Mouse (Mus musculus) liver, postnatal 0 days (tissue): ENCODE data around the gene Daam2. TPM values are rescaled to one million over a fixed set of nuclear protein-coding genes. Genes with fewer than 3 reads are reported as not detected.

ENCODE experiments used
- ATAC-seq: fragments of 200-750 bp; cut with Nextera tagmentation; 2 replicates; pipeline ENCODE4 v1.8.0; 2017; ENCODE audit warnings: mild to moderate bottlenecking, moderate library complexity
- DNase-seq: peaks from one replicate; pipeline ENCODE4 v3.0.0-alpha.2; 2016
- H3K27ac ChIP-seq: fragments of 300-500 bp; sonication (generic); 2 replicates; pipeline ENCODE4 v1.5.1; 2014; ENCODE audit warnings: antibody characterized with exemption, moderate library complexity, mild to moderate bottlenecking, low read depth
- H3K27me3 ChIP-seq: fragments of 300-500 bp; sonication (generic); 2 replicates; pipeline ENCODE4 v1.6.1; 2014; ENCODE audit warnings: low read length, control low read depth, mixed read lengths; ENCODE audit not compliant: insufficient read depth
- H3K36me3 ChIP-seq: fragments of 300-500 bp; sonication (generic); replicated peaks from 2 replicates; pipeline ENCODE4 v1.6.1; 2014; ENCODE audit warnings: mild to moderate bottlenecking, control low read depth, low read length, moderate library complexity, mixed read lengths; ENCODE audit not compliant: insufficient read depth
- H3K4me1 ChIP-seq: fragments of 300-500 bp; sonication (generic); 2 replicates; pipeline ENCODE4 v1.6.1; 2014; ENCODE audit warnings: antibody characterized with exemption, mild to moderate bottlenecking, control low read depth; ENCODE audit not compliant: insufficient read depth
- H3K4me2 ChIP-seq: fragments of 300-500 bp; sonication (generic); 2 replicates; pipeline ENCODE4 v1.6.1; 2014; ENCODE audit warnings: low read depth, mild to moderate bottlenecking, low read length, moderate library complexity, mixed read lengths
- H3K4me3 ChIP-seq: fragments of 300-500 bp; sonication (generic); 2 replicates; pipeline ENCODE4 v1.5.1; 2014; ENCODE audit warnings: low read depth, low read length
- H3K9ac ChIP-seq: fragments of 300-500 bp; sonication (generic); replicated peaks from 2 replicates; pipeline ENCODE4 v1.6.1; 2014; ENCODE audit warnings: mild to moderate bottlenecking, moderate library complexity
- H3K9me3 ChIP-seq: fragments of 300-500 bp; sonication (generic); 2 replicates; pipeline ENCODE4 v1.6.1; 2016; ENCODE audit warnings: mild to moderate bottlenecking, control low read depth, low read length, mixed read lengths
- CTCF ChIP-seq: sonication (generic); IDR thresholded peaks from 2 replicates; pipeline ENCODE4 v1.5.1; 2016; ENCODE audit warnings: antibody characterized with exemption, low read depth
- EP300 ChIP-seq: IDR thresholded peaks from 2 replicates; pipeline ENCODE4 v1.6.1; 2016; ENCODE audit warnings: antibody characterized with exemption, low read depth, mild to moderate bottlenecking
- WGBS: fragments of 180-500 bp; shearing (Covaris S2); extraction: QIAGEN DNeasy Blood & Tissue Kit; methylation state at CpG from one replicate; pipeline ENCODE4 v1.1.7; 2014; ENCODE audit not compliant: insufficient replicate concordance; 5-methylcytosine and 5-hydroxymethylcytosine counted together
- polyA plus RNA-seq: library from polyadenylated mRNA; unstranded; fragments of >200 nt; fragmentation: Nextera tagmentation; extraction: Ambion mirVana; gene quantifications from 2 replicates; pipeline ENCODE4 v1.2.1, GENCODE M21; 2015

Gene Daam2
- polyA plus RNA-seq, 1 experiment from 2014 or later, result 0.23 TPM

DNA sequence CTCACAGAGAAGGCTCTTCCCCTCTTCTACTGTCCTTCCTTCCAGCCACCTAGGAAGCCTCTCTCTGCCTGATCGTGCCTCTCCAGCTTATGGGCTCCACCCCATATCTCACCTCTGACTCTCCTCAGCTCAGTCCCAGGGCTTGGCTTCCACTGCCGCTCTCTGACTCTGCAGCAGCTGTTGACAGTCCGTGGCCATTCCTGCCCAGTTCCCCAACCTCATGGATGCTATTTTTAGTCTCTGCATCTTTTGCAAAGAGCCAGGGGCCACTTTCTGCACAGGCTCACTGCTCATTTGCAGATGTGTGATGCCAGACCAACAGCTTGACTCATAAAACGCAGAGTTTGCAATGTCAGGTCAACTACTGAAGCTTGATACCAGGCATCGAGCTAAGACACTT is 75.0 kb downstream of the Daam2 start:
- DNase-seq (no peak), ATAC-seq (no peak)
- Histone ChIP-seq H3K36me3 (no peaks in the 10 kb centered on the region), H3K27me3 (no peaks in the 10 kb centered on the region), H3K9me3 (no peaks in the 10 kb centered on the region), H3K4me1 (no peaks in the 10 kb centered on the region), H3K27ac (no peak overlapping the region), H3K4me3 (no peak overlapping the region), H3K4me2 (no peak overlapping the region), H3K9ac (no peak overlapping the region)
- 54% methylated on average over 5 of the region's 5 CpGs for WGBS
- TF ChIP-seq EP300 (no peak), CTCF (no peak)

DNA sequence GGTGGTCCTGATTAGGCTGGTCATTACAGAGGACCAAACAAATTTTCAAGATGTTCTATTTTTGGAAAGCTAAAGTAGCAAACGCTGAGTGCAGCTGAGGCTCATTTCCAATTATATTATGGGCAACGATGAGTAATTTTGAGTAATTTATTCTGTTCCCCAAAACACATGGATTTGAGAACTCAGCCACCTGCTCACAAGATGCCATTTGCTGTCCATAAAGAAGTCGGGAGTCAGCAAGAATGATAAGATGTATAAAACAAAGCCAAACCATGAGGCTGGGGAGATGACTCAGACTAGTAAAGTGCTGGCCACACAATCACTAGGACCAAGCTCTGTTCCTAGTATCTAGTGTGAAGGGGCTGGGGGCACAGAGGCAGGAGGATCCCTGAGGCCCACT is 79.7 kb downstream of the Daam2 start:
- ATAC-seq, result no peak
- H3K27ac ChIP-seq, result no peak overlapping the region
- no peak overlapping the region for H3K9ac ChIP-seq
- no peaks in the 10 kb centered on the region for H3K36me3 ChIP-seq
- no peak overlapping the region for H3K4me3 ChIP-seq
- no peaks in the 10 kb centered on the region for H3K4me1 ChIP-seq
- 70% methylated on average over 3 of the region's 3 CpGs for WGBS
- H3K27me3 ChIP-seq, result no peaks in the 10 kb centered on the region
- TF ChIP-seq CTCF, result no peak
- H3K4me2 ChIP-seq, result no peak overlapping the region
- no peak for DNase-seq
- no peaks in the 10 kb centered on the region for H3K9me3 ChIP-seq

DNA sequence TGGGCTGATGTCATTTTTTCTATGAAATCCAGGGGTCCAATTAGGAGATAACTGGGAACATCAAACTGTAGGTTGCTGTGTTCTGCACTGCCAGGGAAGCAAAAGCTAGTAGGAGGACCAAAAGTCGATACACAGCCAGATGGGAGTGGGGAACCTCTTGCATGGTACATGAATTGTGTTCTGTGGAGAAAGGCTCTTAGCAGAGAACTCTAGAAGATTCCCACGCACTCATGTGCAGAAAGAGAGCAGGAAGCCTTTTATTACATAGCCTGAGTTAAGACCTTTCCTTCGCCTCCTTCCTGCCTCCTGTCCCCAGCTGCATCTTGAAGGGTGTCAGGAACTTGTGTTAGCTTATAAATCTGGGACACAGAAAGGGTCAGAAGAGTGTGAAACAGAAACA is 82.3 kb downstream of the Daam2 start:
- Histone ChIP-seq H3K27ac (no peak overlapping the region), H3K36me3 (no peaks in the 10 kb centered on the region), H3K27me3 (no peaks in the 10 kb centered on the region), H3K4me2 (no peak overlapping the region), H3K9ac (no peak overlapping the region), H3K4me3 (no peak overlapping the region), H3K4me1 (no peaks in the 10 kb centered on the region), H3K9me3 (no peaks in the 10 kb centered on the region)
- ATAC-seq (no peak), DNase-seq (no peak)
- TF ChIP-seq CTCF (no peak), EP300 (no peak)
- WGBS, result 68% methylated on average over 3 of the region's 3 CpGs

DNA sequence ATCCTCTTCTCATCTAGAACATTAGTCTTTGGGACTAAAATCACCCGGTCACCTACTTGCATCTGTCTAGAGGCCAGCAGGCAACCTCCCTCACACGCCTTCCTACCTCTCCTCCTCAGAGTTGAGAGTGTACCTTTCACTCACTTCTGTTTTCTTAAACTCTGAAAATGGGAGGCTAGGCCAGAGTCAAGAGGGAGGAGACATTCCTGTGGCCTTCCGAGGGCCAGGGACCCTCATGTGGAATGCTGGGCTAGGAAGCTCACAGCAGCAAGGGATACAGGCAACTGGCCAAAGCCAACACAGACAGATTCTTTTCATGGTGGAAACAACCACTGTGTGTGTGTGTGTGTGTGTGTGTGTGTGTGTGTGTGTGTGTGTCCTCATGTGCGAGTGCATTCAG is 86.8 kb downstream of the Daam2 start:
- no peak overlapping the region for H3K4me3 ChIP-seq
- TF ChIP-seq CTCF, result no peak
- TF ChIP-seq EP300, result no peak
- H3K36me3 ChIP-seq, result no peaks in the 10 kb centered on the region
- no peaks in the 10 kb centered on the region for H3K27me3 ChIP-seq
- no peak overlapping the region for H3K27ac ChIP-seq
- DNase-seq, result no peak
- no peak overlapping the region for H3K4me2 ChIP-seq
- no peak overlapping the region for H3K9ac ChIP-seq
- no peaks in the 10 kb centered on the region for H3K9me3 ChIP-seq
- H3K4me1 ChIP-seq, result no peaks in the 10 kb centered on the region
- 58% methylated on average over 4 of the region's 4 CpGs for WGBS
- ATAC-seq, result no peak

DNA sequence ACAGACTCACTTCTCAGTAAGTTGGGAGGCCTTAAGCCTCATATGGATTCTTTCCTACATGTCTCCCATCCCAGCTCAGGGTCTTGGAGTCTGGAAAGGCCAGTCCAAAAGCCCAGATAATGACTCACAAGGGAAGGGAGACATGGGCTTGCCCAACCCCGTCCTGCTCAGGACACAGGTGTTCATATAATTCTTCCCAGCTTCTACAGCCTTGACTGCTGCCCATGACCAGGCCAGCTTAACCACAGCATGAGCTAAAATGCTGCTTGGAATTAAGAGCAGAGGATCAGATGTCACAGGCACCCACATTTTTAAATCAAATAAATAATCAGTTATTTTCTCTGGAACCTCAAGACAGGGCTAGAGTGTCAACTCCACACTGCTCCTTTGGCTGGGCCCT is 89.0 kb downstream of the Daam2 start:
- Histone ChIP-seq H3K4me1 (no peaks in the 10 kb centered on the region), H3K4me3 (no peak overlapping the region), H3K9me3 (no peaks in the 10 kb centered on the region), H3K27ac (no peak overlapping the region), H3K36me3 (no peaks in the 10 kb centered on the region), H3K4me2 (no peak overlapping the region), H3K27me3 (no peaks in the 10 kb centered on the region), H3K9ac (no peak overlapping the region)
- TF ChIP-seq CTCF (no peak), EP300 (no peak)
- ATAC-seq (no peak), DNase-seq (no peak)
- 58% methylated on average over 1 of the region's 1 CpGs for WGBS

DNA sequence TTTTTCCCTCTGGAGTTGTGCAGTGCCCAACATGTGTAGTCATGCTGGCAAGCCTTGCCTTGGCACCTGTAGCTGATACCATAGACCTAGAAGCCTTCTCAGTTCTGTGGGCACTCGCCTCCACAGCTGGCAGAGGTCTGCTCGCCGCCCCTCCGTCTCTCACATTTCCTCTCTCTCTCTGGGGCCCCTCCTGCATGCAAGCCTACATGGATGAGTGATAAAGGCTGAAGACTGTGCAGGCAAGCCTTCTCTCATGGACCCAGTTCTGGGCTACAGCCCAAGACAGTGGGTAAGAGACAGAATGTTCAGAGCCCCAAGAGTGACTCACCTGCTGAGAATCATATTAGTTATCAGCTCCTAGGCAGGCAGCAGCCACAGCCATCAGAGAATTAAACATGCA is 90.1 kb downstream of the Daam2 start:
- no peak overlapping the region for H3K9ac ChIP-seq
- ATAC-seq, result no peak
- no peak overlapping the region for H3K4me2 ChIP-seq
- whole genome bisulfite sequencing, result 55% methylated on average over 4 of the region's 4 CpGs
- H3K36me3 ChIP-seq, result no peaks in the 10 kb centered on the region
- no peaks in the 10 kb centered on the region for H3K9me3 ChIP-seq
- no peak overlapping the region for H3K4me3 ChIP-seq
- H3K4me1 ChIP-seq, result no peaks in the 10 kb centered on the region
- no peaks in the 10 kb centered on the region for H3K27me3 ChIP-seq
- DNase-seq, result no peak
- no peak overlapping the region for H3K27ac ChIP-seq
- no peak for TF ChIP-seq EP300
- TF ChIP-seq CTCF, result no peak

DNA sequence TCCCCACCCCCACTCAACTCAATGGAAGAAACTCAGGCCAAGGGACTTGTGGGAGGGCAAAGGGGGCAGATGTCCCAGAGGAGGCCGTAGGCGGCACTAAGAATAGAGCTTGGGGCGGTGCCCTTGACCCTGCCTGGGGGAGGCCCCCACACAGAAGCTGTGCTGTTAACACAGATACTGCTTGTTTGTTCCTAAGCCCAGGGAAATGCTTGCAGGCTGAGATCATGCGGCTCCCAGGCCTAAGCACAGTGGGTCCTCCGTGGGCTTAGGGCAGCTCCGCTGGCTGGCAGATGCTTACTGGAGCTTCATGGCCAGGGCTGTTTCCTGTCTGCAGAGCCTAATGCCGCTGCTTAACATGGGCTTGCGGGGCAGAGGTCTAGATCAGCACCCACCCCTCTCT is 91.5 kb downstream of the Daam2 start:
- ATAC-seq, result no peak
- TF ChIP-seq EP300, result no peak
- TF ChIP-seq CTCF, result no peak
- Histone ChIP-seq H3K27me3 (no peaks in the 10 kb centered on the region), H3K36me3 (no peaks in the 10 kb centered on the region), H3K4me2 (no peak overlapping the region), H3K4me3 (no peak overlapping the region), H3K9ac (no peak overlapping the region), H3K9me3 (no peaks in the 10 kb centered on the region), H3K4me1 (no peaks in the 10 kb centered on the region), H3K27ac (no peak overlapping the region)
- 66% methylated on average over 8 of the region's 8 CpGs for WGBS
- no peak for DNase-seq
